Comparison of ENCODE assay signal across 21 mouse cellular contexts in the genomic region with DNA sequence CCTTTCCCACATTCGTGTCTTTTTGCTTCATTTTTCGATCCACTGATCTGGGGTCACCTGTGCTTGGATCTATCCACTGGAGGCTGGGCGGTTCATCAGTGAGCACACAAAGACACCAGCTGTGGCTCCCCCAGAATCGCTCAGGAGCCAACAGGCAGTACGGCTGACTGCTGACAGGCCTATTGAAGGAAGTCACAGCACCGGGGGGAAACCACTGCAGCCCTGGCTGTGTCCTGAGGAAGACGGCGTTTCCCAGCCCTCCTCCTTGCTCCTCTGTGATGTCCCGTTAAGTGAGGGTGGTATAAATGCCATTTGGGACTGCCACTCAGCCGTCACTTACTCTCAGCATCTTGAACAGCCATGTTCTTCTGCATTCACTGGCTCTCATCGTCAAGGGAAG. TPM values are rescaled to one million over a fixed set of nuclear protein-coding genes. Genes with fewer than 3 reads are reported as not detected.
DNase-seq lines count a peak whose midpoint lies in the region; ATAC-seq and TF ChIP-seq lines count a peak whose summit lies in the region.
"Had no signal": no experiment of that assay in that cellular context is flagged by ENCODE, and none has a peak within 500 bp of the region (broad histone marks: within the 10 kb centered on the region; RNA-seq: fewer than 3 reads in every experiment).

No protein-coding gene starts in this region.

- peaks cover 7% of the 10 kb centered on the region for H3K36me3 ChIP-seq in heart, adult 2 months (ENCODE audit: control insufficient read depth, insufficient read depth, low read length)
- H3K36me3 ChIP-seq in heart, embryonic 10.5 days: peaks cover 10% of the 10 kb centered on the region; the same call in 1 of the 2 replicates
- H3K36me3 ChIP-seq: neural tube, embryonic 12.5 days had no signal

- no peak for TF ChIP-seq CTCF in heart, adult 2 months (IDR thresholded peaks at IDR 0.05)
- TF ChIP-seq CTCF in bone marrow macrophage, adult 2 months (IDR thresholded peaks at IDR 0.05; ENCODE audit: low read depth, low read length): no peak

- no peak for TF ChIP-seq POLR2A in heart, adult 2 months (IDR thresholded peaks at IDR 0.05; ENCODE audit: insufficient read depth, low read depth, low read length)
- TF ChIP-seq POLR2A in bone marrow macrophage, adult 2 months (IDR thresholded peaks at IDR 0.05; ENCODE audit: borderline replicate concordance, low read depth, low read length): no peak

- peak; percentile 47 to 54 for ATAC-seq in hematopoietic stem cell, adult 5-6 weeks (replicated peaks in 1 of 2; ENCODE audit: insufficient read depth in 1 of 2, low FRiP score in 2 of 2, low TSS enrichment in 1 of 2, low read depth in 1 of 2, poor library complexity in 2 of 2, severe bottlenecking in 2 of 2)
- no peak for ATAC-seq in activated CD4-positive, CD25-positive, alpha-beta regulatory T cell, adult 4 months
- ATAC-seq: hindbrain, embryonic 16.5 days; intestine, embryonic 16.5 days had no signal

- H3K4me1 ChIP-seq in heart, adult 2 months (ENCODE audit: control insufficient read depth, insufficient read depth, low read length): peaks cover 19% of the 10 kb centered on the region
- H3K4me1 ChIP-seq in heart, embryonic 10.5 days: peaks cover 15% of the 10 kb centered on the region; the same call in 1 of the 2 replicates
- H3K4me1 ChIP-seq in bone marrow macrophage, adult 2 months (ENCODE audit: control insufficient read depth, insufficient read depth, low read length): peaks cover 26% of the 10 kb centered on the region

- no peaks in the 10 kb centered on the region for H3K27me3 ChIP-seq in heart, adult 2 months (ENCODE audit: control insufficient read depth, insufficient read depth, low read length)
- no peaks in the 10 kb centered on the region for H3K27me3 ChIP-seq in heart, embryonic 10.5 days (ENCODE audit: insufficient read depth, poor library complexity, severe bottlenecking)
- H3K27me3 ChIP-seq: limb, embryonic 13.5 days; liver, embryonic 15.5 days; midbrain, embryonic 12.5 days; neural tube, embryonic 12.5 days; stomach, embryonic 15.5 days had no signal

- WGBS in heart, adult 2 months: 51% methylated on average over 11 of the region's 11 CpGs
- 70% methylated on average over 11 of the region's 11 CpGs for WGBS in heart, embryonic 10.5 days

- DNase-seq in heart, adult 2 months: no peak
- no peak for DNase-seq in heart, embryonic 10.5 days (ENCODE audit: low spot score)
- peak; percentile 33 to 45 for DNase-seq in kidney, postnatal 25 days
- DNase-seq in kidney, adult 8-10 months: no peak
- DNase-seq in spleen, postnatal 14 days (ENCODE audit: low spot score in 2 of 2): no peak
- DNase-seq: adrenal gland, adult 2 months; cerebellum, adult 11 months; cerebellum, postnatal 36 days; gastrocnemius, postnatal 10 days; right cerebral cortex, adult 18-20 months; thymus, adult 2 months had no signal

- no peak for TF ChIP-seq EP300 in heart, adult 2 months (IDR thresholded peaks at IDR 0.05; ENCODE audit: insufficient read depth, low read depth, low read length)

- intact Hi-C loops in heart, adult 2 months (cut with DNase I): no loop called here

- H3K9ac ChIP-seq in heart, adult 2 months (ENCODE audit: low read depth, low read length): peak overlapping the region; percentile 38; the same call in 1 of the 2 replicates
- H3K9ac ChIP-seq: limb, embryonic 13.5 days; liver, embryonic 15.5 days; midbrain, embryonic 12.5 days; neural tube, embryonic 12.5 days; stomach, embryonic 15.5 days had no signal

- H3K79me2 ChIP-seq in heart, adult 2 months (replicated peaks; ENCODE audit: control insufficient read depth, insufficient read depth, low read length): peaks cover 11% of the 10 kb centered on the region

- H3K9me3 ChIP-seq in heart, embryonic 10.5 days: no peaks in the 10 kb centered on the region
- H3K9me3 ChIP-seq: limb, embryonic 13.5 days; liver, embryonic 15.5 days; midbrain, embryonic 12.5 days; neural tube, embryonic 12.5 days; stomach, embryonic 15.5 days had no signal

- no peak overlapping the region for H3K4me3 ChIP-seq in heart, adult 2 months
- H3K4me3 ChIP-seq in heart, embryonic 10.5 days: no peak overlapping the region
- no peak overlapping the region for H3K4me3 ChIP-seq in bone marrow macrophage, adult 2 months (ENCODE audit: insufficient read depth, low read length)
- H3K4me3 ChIP-seq: limb, embryonic 13.5 days; liver, embryonic 15.5 days; midbrain, embryonic 12.5 days; neural tube, embryonic 12.5 days; stomach, embryonic 15.5 days had no signal

- H3K27ac ChIP-seq in heart, adult 2 months: peak overlapping the region; percentile 36
- H3K27ac ChIP-seq in heart, embryonic 10.5 days: no peak overlapping the region
- peak overlapping the region; percentile 16; the same call in 1 of the 2 replicates for H3K27ac ChIP-seq in bone marrow macrophage, adult 2 months (ENCODE audit: insufficient read depth, low read depth, low read length)
- H3K27ac ChIP-seq: limb, embryonic 13.5 days; liver, embryonic 15.5 days; midbrain, embryonic 12.5 days; neural tube, embryonic 12.5 days; stomach, embryonic 15.5 days had no signal

RNA-seq across cellular contexts. Expression of a gene that starts 30.5 kb away (rescaled TPM):
- 10 to 100 TPM in 1 of 2 experiments, 1 to 10 TPM in 1; 9.5 to 13.6 TPM for total RNA-seq in heart, adult 2 months (2021)
- polyA plus RNA-seq in heart, adult 2 months (2012; rRNA removed): 13.2 and 14.5 TPM in 2 replicates
- polyA plus RNA-seq in heart, embryonic 10.5 days (2016; fragmentation: Nextera tagmentation; extraction: Ambion mirVana): 7.7 and 10.0 TPM in 2 replicates
- polyA plus RNA-seq in bone marrow macrophage, adult 2 months (2012; ENCODE audit: insufficient read depth, insufficient read length, missing spikeins): 4.0 and 7.4 TPM in 2 replicates
- total RNA-seq in hematopoietic stem cell, adult 5-6 weeks (2017): 3.6 and 4.4 TPM in 2 replicates
- 10 to 100 TPM; 19.3 to 24.8 TPM for polyA plus RNA-seq in activated CD4-positive, CD25-positive, alpha-beta regulatory T cell, adult 4 months (2017; shearing (Covaris generic))

RNA-seq across cellular contexts. Expression of a gene that starts 30.9 kb away (rescaled TPM):
- total RNA-seq in heart, adult 2 months (2021): 10 to 100 TPM; 66.6 to 74.8 TPM
- polyA plus RNA-seq in heart, adult 2 months (2012; rRNA removed): 24.2 and 35.7 TPM in 2 replicates
- polyA plus RNA-seq in heart, embryonic 10.5 days (2016; fragmentation: Nextera tagmentation; extraction: Ambion mirVana): 114 and 129 TPM in 2 replicates
- 120 and 135 TPM in 2 replicates for polyA plus RNA-seq in bone marrow macrophage, adult 2 months (2012; ENCODE audit: insufficient read depth, insufficient read length, missing spikeins)
- total RNA-seq in hematopoietic stem cell, adult 5-6 weeks (2017): 105 and 120 TPM in 2 replicates
- 100 to 1,000 TPM; 179 to 194 TPM for polyA plus RNA-seq in activated CD4-positive, CD25-positive, alpha-beta regulatory T cell, adult 4 months (2017; shearing (Covaris generic))

Comparison
In these comparisons a context has a peak if more than half of its experiments do, and no peak if none do; other contexts are left out.
1. DNase-seq: peak in kidney, postnatal 25 days (2 of 2); none in heart, adult 2 months (0 of 2), heart, embryonic 10.5 days (single experiment), kidney, adult 8-10 months (0 of 2) and spleen, postnatal 14 days (0 of 2).